Mouse (Mus musculus) CH12.LX (cell line): ENCODE data around the gene Serac1.

Experiments
- BHLHE40 ChIP-seq: IDR thresholded peaks from 2 replicates; pipeline ENCODE4 v1.6.1; 2011; ENCODE audit warnings: mild to moderate bottlenecking, low read depth, low read length, improper control_type of control experiment
- CHD2 ChIP-seq: IDR thresholded peaks from 2 replicates; pipeline ENCODE4 v1.6.1; 2011; ENCODE audit warnings: low read length, improper control_type of control experiment
- CTCF ChIP-seq, 2 experiments: IDR thresholded peaks in 1 of 2; conservative IDR thresholded peaks in 1 of 2; 2 replicates each; pipeline ENCODE4 v1.5.1; 2011 to 2012; ENCODE audit warnings: low read depth in 2 of 2, low read length in 2 of 2, improper control_type of control experiment in 1 of 2, inconsistent platforms in 1 of 2, mild to moderate bottlenecking in 1 of 2, moderate library complexity in 1 of 2
- EP300 ChIP-seq: IDR thresholded peaks from 2 replicates; pipeline ENCODE4 v1.6.1; 2011; ENCODE audit warnings: low read length, improper control_type of control experiment
- ETS1 ChIP-seq: conservative IDR thresholded peaks from 2 replicates; pipeline ENCODE4 v1.6.1; 2012; ENCODE audit warnings: low read depth, mild to moderate bottlenecking, inconsistent platforms, low read length, improper control_type of control experiment, moderate library complexity
- IRF4 ChIP-seq: IDR thresholded peaks from 2 replicates; pipeline ENCODE4 v1.6.1; 2014; ENCODE audit warnings: low read depth, mild to moderate bottlenecking, inconsistent platforms, low read length, improper control_type of control experiment
- MYC ChIP-seq: IDR thresholded peaks from 2 replicates; pipeline ENCODE4 v1.6.1; 2011; ENCODE audit warnings: low read depth, mild to moderate bottlenecking, improper control_type of control experiment, low read length
- NELFE ChIP-seq: IDR thresholded peaks from 2 replicates; pipeline ENCODE4 v1.6.1; 2011; ENCODE audit warnings: low read depth, low read length, improper control_type of control experiment
- UBTF ChIP-seq: IDR thresholded peaks from 2 replicates; pipeline ENCODE4 v1.6.1; 2012; ENCODE audit warnings: low read depth, mild to moderate bottlenecking, inconsistent platforms, low read length, improper control_type of control experiment, moderate library complexity

- no peak for TF ChIP-seq CTCF (conservative IDR thresholded peaks at IDR 0.05 in 1 of 2, IDR thresholded peaks at IDR 0.05 in 1 of 2; ENCODE audit: low read depth in 2 of 2, low read length in 2 of 2)
- no peak for TF ChIP-seq UBTF
- peak; percentile 76 for TF ChIP-seq ETS1
- TF ChIP-seq IRF4 = no peak; the same call in 1 of the 2 replicates
- TF ChIP-seq EP300 = peak; percentile 67; the same call in 1 of the 2 replicates
- peak; percentile 65 for TF ChIP-seq BHLHE40
- no peak; the same call in 1 of the 2 replicates for TF ChIP-seq NELFE
- TF ChIP-seq CHD2 = no peak
- 0 out of 2 replicates have a peak, but pooled peaks have one; percentile 19 for TF ChIP-seq MYC
Observed at GRCm38 (mm10) chr17:6007902-6008301, 71.6 kb downstream of the Serac1 start.
